Mouse (Mus musculus) hindbrain, embryonic 14.5 days (tissue): ENCODE measurements around the gene Yipf2. TPM values are rescaled to one million over a fixed set of nuclear protein-coding genes. Genes with fewer than 3 reads are reported as not detected.

ENCODE experiments used
- ATAC-seq: fragments of 200-750 bp; cut with Nextera tagmentation; 2 replicates; pipeline ENCODE4 v1.8.0; 2017; ENCODE audit warnings: moderate number of reproducible peaks, mild to moderate bottlenecking, moderate TSS enrichment, moderate library complexity; ENCODE audit not compliant: low FRiP score
- DNase-seq: peaks from one replicate; pipeline ENCODE4 v3.0.0-alpha.2; 2015; ENCODE audit warnings: low spot score
- H3K27ac ChIP-seq: fragments of 300-500 bp; sonication (generic); 2 replicates; pipeline ENCODE4 v1.5.1; 2014; ENCODE audit warnings: mild to moderate bottlenecking, moderate library complexity
- H3K27me3 ChIP-seq: fragments of 300-500 bp; sonication (generic); 2 replicates; pipeline ENCODE4 v1.6.1; 2014; ENCODE audit warnings: mild to moderate bottlenecking, low read length, mixed read lengths; ENCODE audit not compliant: control insufficient read depth, insufficient read depth
- H3K36me3 ChIP-seq: fragments of 300-500 bp; sonication (generic); replicated peaks from 2 replicates; pipeline ENCODE4 v1.6.1; 2014; ENCODE audit not compliant: control insufficient read depth, insufficient read depth
- H3K4me1 ChIP-seq: fragments of 300-500 bp; sonication (generic); replicated peaks from 2 replicates; pipeline ENCODE4 v1.6.1; 2014; ENCODE audit warnings: antibody characterized with exemption, low read length, mixed read lengths; ENCODE audit not compliant: control insufficient read depth, insufficient read depth
- H3K4me2 ChIP-seq: fragments of 300-500 bp; sonication (generic); replicated peaks from 2 replicates; pipeline ENCODE4 v1.6.1; 2014; ENCODE audit warnings: mild to moderate bottlenecking, moderate library complexity
- H3K4me3 ChIP-seq: fragments of 300-500 bp; sonication (generic); replicated peaks from 2 replicates; pipeline ENCODE4 v1.5.1; 2014; ENCODE audit warnings: mild to moderate bottlenecking, low read length
- H3K9ac ChIP-seq: fragments of 300-500 bp; sonication (generic); 2 replicates; pipeline ENCODE4 v1.6.1; 2014
- H3K9me3 ChIP-seq: fragments of 300-500 bp; sonication (generic); 2 replicates; pipeline ENCODE4 v1.6.1; 2016; ENCODE audit warnings: low read length; ENCODE audit not compliant: control insufficient read depth
- WGBS: fragments of 180-500 bp; shearing (Covaris S2); extraction: QIAGEN DNeasy Blood & Tissue Kit; methylation state at CpG from one replicate; pipeline ENCODE4 v1.1.7; 2014; 5-methylcytosine and 5-hydroxymethylcytosine counted together
- polyA plus RNA-seq: library from polyadenylated mRNA; unstranded; fragments of >200 nt; fragmentation: Nextera tagmentation; extraction: Ambion mirVana; gene quantifications from 2 replicates; pipeline ENCODE4 v1.2.1, GENCODE M21; 2014

Gene Yipf2
- polyA plus RNA-seq, 1 experiment from 2014 or later, result 17.2 TPM

DNA sequence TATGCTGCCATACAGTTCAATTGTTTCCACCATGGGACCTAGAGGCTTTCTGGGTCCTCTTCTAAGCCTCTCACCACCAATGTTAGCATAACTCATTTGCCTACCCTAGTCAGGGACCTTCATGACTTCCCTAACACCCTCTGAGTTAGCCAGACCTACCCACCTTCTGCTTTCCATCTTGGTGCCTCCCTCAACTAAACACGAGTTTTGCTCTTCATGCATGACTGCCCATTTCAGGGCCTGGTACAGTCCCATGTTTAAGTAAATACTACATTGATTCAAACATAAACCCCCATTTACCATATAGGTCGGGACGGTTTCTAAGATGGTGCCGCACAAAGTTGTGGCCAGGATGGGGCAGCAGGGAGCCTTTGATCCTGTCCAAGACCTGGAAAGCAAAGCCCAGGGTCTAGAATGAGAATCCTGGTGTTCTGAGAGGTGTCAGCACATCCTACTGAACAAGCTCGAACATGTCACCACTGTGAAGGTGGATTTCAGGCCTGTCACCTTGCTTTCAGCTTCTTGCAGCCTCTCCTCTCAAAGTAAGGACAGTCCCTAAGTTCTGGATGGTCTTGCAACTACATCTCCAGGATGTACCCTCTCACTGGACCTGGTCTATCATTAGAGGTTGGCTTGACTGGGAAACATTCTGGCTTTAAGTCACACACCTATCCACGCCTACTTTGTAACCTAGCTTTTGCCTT, 1.3 kb downstream of the Yipf2 start:
- Histone ChIP-seq H3K4me3 (no peak overlapping the region; the same call in 1 of the 2 replicates), H3K4me1 (peaks cover 31% of the 10 kb centered on the region), H3K9ac (peak overlapping the region; percentile 90; the same call in 1 of the 2 replicates), H3K27me3 (no peaks in the 10 kb centered on the region), H3K27ac (no peak overlapping the region), H3K4me2 (peak overlapping the region; percentile 87), H3K36me3 (peaks cover 57% of the 10 kb centered on the region), H3K9me3 (no peaks in the 10 kb centered on the region)
- no peak for DNase-seq
- WGBS, result 86% methylated on average over 6 of the region's 6 CpGs
- no peak for ATAC-seq

- H3K9me3 ChIP-seq, result no peaks in the 10 kb centered on the region
- peaks cover 22% of the 10 kb centered on the region for H3K4me1 ChIP-seq
- H3K36me3 ChIP-seq, result peaks cover 56% of the 10 kb centered on the region
- no peaks in the 10 kb centered on the region for H3K27me3 ChIP-seq
- no peak overlapping the region for H3K4me2 ChIP-seq
- 87% methylated on average over 5 of the region's 5 CpGs for WGBS
- H3K4me3 ChIP-seq, result no peak overlapping the region
- ATAC-seq, result no peak
- DNase-seq, result no peak
- no peak overlapping the region for H3K27ac ChIP-seq
- H3K9ac ChIP-seq, result no peak overlapping the region
These were observed 3.1 kb downstream of the Yipf2 start for GRCm38 (mm10) chr9:21589538-21589937.

- Histone ChIP-seq H3K4me1 (peaks cover 10% of the 10 kb centered on the region), H3K4me2 (no peak overlapping the region), H3K36me3 (peaks cover 68% of the 10 kb centered on the region), H3K4me3 (no peak overlapping the region), H3K27ac (no peak overlapping the region), H3K9ac (no peak overlapping the region), H3K9me3 (no peaks in the 10 kb centered on the region), H3K27me3 (no peaks in the 10 kb centered on the region)
- 92% methylated on average over 8 of the region's 8 CpGs for WGBS
- DNase-seq, result no peak
- no peak for ATAC-seq
These were observed 4.3 kb downstream of the Yipf2 start for GRCm38 (mm10) chr9:21588350-21588749.

- Histone ChIP-seq H3K4me3 (no peak overlapping the region), H3K36me3 (peaks cover 73% of the 10 kb centered on the region), H3K27me3 (no peaks in the 10 kb centered on the region), H3K4me2 (no peak overlapping the region), H3K27ac (no peak overlapping the region), H3K9me3 (no peaks in the 10 kb centered on the region), H3K4me1 (peaks cover 8% of the 10 kb centered on the region), H3K9ac (no peak overlapping the region)
- DNase-seq, result no peak
- ATAC-seq, result no peak
- 84% methylated on average over 23 of the region's 23 CpGs for WGBS
These were observed 4.8 kb downstream of the Yipf2 start for GRCm38 (mm10) chr9:21587678-21588349.

DNA sequence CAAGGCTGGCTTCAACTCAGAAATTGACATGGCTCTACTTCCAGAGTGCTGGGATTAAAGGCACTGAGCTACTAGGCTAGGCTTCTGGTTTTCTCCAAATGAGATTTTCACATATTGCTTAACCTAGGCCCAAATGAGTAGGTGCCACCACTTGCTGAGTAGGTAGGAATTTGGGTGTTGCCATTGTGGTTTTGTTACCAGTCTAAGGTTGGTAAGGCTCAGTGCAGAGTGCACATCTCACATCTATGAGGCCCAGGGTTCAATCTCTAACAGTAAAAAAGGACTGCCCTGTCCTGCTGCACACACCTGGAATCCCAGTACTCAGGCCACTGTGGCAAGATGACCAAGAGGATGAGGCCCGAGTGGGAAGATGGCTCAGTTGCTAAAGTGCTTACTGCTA, 7.2 kb downstream of the Yipf2 start:
- Histone ChIP-seq H3K27ac (no peak overlapping the region), H3K36me3 (peaks cover 97% of the 10 kb centered on the region), H3K4me3 (no peak overlapping the region), H3K27me3 (no peaks in the 10 kb centered on the region), H3K4me2 (no peak overlapping the region), H3K4me1 (no peaks in the 10 kb centered on the region), H3K9me3 (no peaks in the 10 kb centered on the region), H3K9ac (no peak overlapping the region)
- no peak for DNase-seq
- no peak for ATAC-seq
- 95% methylated on average over 1 of the region's 1 CpGs for WGBS

GRCm38 (mm10) chr9:21578226-21578625, 14.4 kb downstream of the Yipf2 start:
- WGBS, result 68% methylated on average over 3 of the region's 3 CpGs
- no peaks in the 10 kb centered on the region for H3K27me3 ChIP-seq
- no peaks in the 10 kb centered on the region for H3K4me1 ChIP-seq
- no peak overlapping the region for H3K9ac ChIP-seq
- no peak for ATAC-seq
- no peak for DNase-seq
- H3K4me2 ChIP-seq, result no peak overlapping the region
- no peak overlapping the region for H3K4me3 ChIP-seq
- H3K36me3 ChIP-seq, result peaks cover 98% of the 10 kb centered on the region
- H3K27ac ChIP-seq, result no peak overlapping the region
- no peaks in the 10 kb centered on the region for H3K9me3 ChIP-seq

GRCm38 (mm10) chr9:21576286-21576685, 16.3 kb downstream of the Yipf2 start:
- Histone ChIP-seq H3K9me3 (no peaks in the 10 kb centered on the region), H3K27ac (no peak overlapping the region), H3K4me3 (no peak overlapping the region), H3K36me3 (peaks cover 99% of the 10 kb centered on the region), H3K9ac (no peak overlapping the region), H3K4me1 (no peaks in the 10 kb centered on the region), H3K27me3 (no peaks in the 10 kb centered on the region), H3K4me2 (no peak overlapping the region)
- ATAC-seq, result no peak
- DNase-seq, result no peak
- WGBS, result 88% methylated on average over 1 of the region's 1 CpGs

GRCm38 (mm10) chr9:21575253-21575652, 17.4 kb downstream of the Yipf2 start:
- Histone ChIP-seq H3K9me3 (no peaks in the 10 kb centered on the region), H3K4me2 (no peak overlapping the region), H3K27ac (no peak overlapping the region), H3K27me3 (no peaks in the 10 kb centered on the region), H3K36me3 (peaks cover 98% of the 10 kb centered on the region), H3K4me1 (no peaks in the 10 kb centered on the region), H3K9ac (no peak overlapping the region), H3K4me3 (no peak overlapping the region)
- WGBS, result 96% methylated on average over 10 of the region's 10 CpGs
- ATAC-seq (no peak), DNase-seq (no peak)

- no peak overlapping the region for H3K4me3 ChIP-seq
- ATAC-seq (no peak), DNase-seq (no peak)
- no peaks in the 10 kb centered on the region for H3K27me3 ChIP-seq
- H3K9me3 ChIP-seq, result no peaks in the 10 kb centered on the region
- WGBS, result 96% methylated on average over 8 of the region's 8 CpGs
- H3K9ac ChIP-seq, result no peak overlapping the region
- no peaks in the 10 kb centered on the region for H3K4me1 ChIP-seq
- H3K4me2 ChIP-seq, result no peak overlapping the region
- H3K27ac ChIP-seq, result no peak overlapping the region
- peaks cover 98% of the 10 kb centered on the region for H3K36me3 ChIP-seq
These were observed 18.4 kb downstream of the Yipf2 start for GRCm38 (mm10) chr9:21574012-21574801.
